Mouse (Mus musculus) midbrain, embryonic 12.5 days (tissue): ENCODE measurements at regions not wholly inside any gene's neighbourhood (a gene's known extent, or its start where the extent isn't known, plus 50 kb on each side); places are given as distances from the start of the nearest gene placed in this dataset.
A peak's percentile ranks its signal among the peaks of the same experiment; 100 is the strongest.

ENCODE experiments used
- ATAC-seq: fragments of 200-750 bp; cut with Nextera tagmentation; 2 replicates; pipeline ENCODE4 v1.8.0; 2017; ENCODE audit warnings: low read depth, moderate TSS enrichment, moderate library complexity; ENCODE audit not compliant: low FRiP score
- H3K27ac ChIP-seq: fragments of 300-500 bp; sonication (generic); replicated peaks from 2 replicates; pipeline ENCODE4 v1.5.1; 2016; ENCODE audit warnings: mild to moderate bottlenecking
- H3K27me3 ChIP-seq: fragments of 300-500 bp; sonication (generic); 2 replicates; pipeline ENCODE4 v1.6.1; 2016; ENCODE audit warnings: mild to moderate bottlenecking
- H3K36me3 ChIP-seq: fragments of 300-500 bp; sonication (generic); 2 replicates; pipeline ENCODE4 v1.6.1; 2016
- H3K4me1 ChIP-seq: fragments of 300-500 bp; sonication (generic); 2 replicates; pipeline ENCODE4 v1.6.1; 2016
- H3K4me2 ChIP-seq: fragments of 300-500 bp; sonication (generic); replicated peaks from 2 replicates; pipeline ENCODE4 v1.6.1; 2016; ENCODE audit warnings: mild to moderate bottlenecking, moderate library complexity
- H3K4me3 ChIP-seq: fragments of 300-500 bp; sonication (generic); 2 replicates; pipeline ENCODE4 v1.5.1; 2016; ENCODE audit warnings: mild to moderate bottlenecking
- H3K9ac ChIP-seq: fragments of 300-500 bp; sonication (generic); replicated peaks from 2 replicates; pipeline ENCODE4 v1.6.1; 2016; ENCODE audit warnings: mild to moderate bottlenecking, moderate library complexity
- H3K9me3 ChIP-seq: fragments of 300-500 bp; sonication (generic); 2 replicates; pipeline ENCODE4 v1.6.1; 2016; ENCODE audit warnings: mild to moderate bottlenecking
- WGBS: fragments of 180-500 bp; shearing (Covaris S2); methylation state at CpG from one replicate; pipeline ENCODE4 v1.1.7; 2016; 5-methylcytosine and 5-hydroxymethylcytosine counted together

DNA sequence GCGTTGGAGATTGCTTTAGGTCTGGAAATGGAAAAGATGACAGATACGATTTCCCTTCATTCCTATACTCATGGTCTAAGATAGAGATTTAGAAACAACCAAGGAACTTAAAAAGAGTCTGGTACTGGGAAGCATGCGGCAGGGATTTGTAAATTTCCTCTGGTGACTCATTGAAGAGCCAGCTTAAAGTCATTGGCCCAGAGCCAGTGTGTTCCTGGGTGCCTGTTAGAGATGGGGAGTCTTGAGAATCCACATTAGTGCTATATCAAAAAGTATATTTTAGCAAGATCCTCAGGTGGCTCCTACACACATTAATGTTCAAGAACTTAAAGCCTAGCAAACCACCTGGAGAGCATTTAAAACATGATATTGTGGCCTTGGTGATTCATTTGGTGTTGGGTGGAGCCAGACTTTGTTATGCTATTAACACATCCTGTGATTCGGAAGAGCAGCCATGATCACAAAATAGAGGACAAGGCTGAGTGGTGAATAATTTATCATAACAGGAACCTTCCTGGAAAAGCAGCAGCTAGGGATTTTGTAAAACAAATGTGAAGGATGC lies 67.8 kb upstream of the Nectin3 start:
- ATAC-seq, result no peak
- no peaks in the 10 kb centered on the region for H3K36me3 ChIP-seq
- WGBS, result 85% methylated on average over 4 of the region's 4 CpGs
- H3K9ac ChIP-seq, result no peak overlapping the region
- H3K27ac ChIP-seq, result no peak overlapping the region
- no peaks in the 10 kb centered on the region for H3K27me3 ChIP-seq
- H3K9me3 ChIP-seq, result no peaks in the 10 kb centered on the region
- no peak overlapping the region for H3K4me3 ChIP-seq
- H3K4me2 ChIP-seq, result no peak overlapping the region
- no peaks in the 10 kb centered on the region for H3K4me1 ChIP-seq

DNA sequence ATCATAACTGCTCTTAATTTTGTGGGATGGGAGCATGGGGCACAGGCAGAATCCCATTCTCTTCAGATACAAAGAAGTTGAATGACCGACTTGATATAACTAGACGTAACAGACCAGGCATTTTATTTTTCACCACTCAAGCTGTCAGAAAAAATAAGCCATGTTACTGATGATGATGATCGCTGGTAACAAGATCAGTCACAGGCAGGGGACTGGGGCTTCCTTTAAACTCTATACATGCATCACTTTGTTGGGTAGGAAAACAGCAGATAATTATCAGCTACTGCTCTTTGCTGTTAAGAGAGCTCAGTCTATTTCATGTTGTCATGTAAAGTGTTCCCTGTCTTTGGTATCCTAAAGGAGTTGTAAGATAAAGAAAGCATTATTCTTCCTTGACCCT lies 59.0 kb upstream of the Nectin3 start:
- Histone ChIP-seq H3K27ac (no peak overlapping the region), H3K36me3 (no peaks in the 10 kb centered on the region), H3K9me3 (no peaks in the 10 kb centered on the region), H3K27me3 (no peaks in the 10 kb centered on the region), H3K9ac (no peak overlapping the region), H3K4me3 (no peak overlapping the region), H3K4me2 (no peak overlapping the region), H3K4me1 (0 out of 2 replicates have a peak, but pooled peaks cover 3% of the 10 kb centered on the region)
- 69% methylated on average over 3 of the region's 3 CpGs for WGBS
- ATAC-seq, result no peak

- Histone ChIP-seq H3K4me3 (no peak overlapping the region), H3K4me1 (peaks cover 12% of the 10 kb centered on the region; the same call in 1 of the 2 replicates), H3K27ac (no peak overlapping the region), H3K36me3 (no peaks in the 10 kb centered on the region), H3K4me2 (no peak overlapping the region), H3K9ac (no peak overlapping the region), H3K27me3 (no peaks in the 10 kb centered on the region), H3K9me3 (no peaks in the 10 kb centered on the region)
- ATAC-seq, result peak; percentile 71
- 9% methylated on average over 1 of the region's 1 CpGs for WGBS
Measured at GRCm38 (mm10) chr16:46548207-46548606, 49.9 kb upstream of the Nectin3 start.
